In genomic region chr12:54676709-54677108, GRCm38 (mm10) we compare ENCODE assay signal across 22 mouse cellular contexts. TPM values are rescaled to one million over a fixed set of nuclear protein-coding genes. Genes with fewer than 3 reads are reported as not detected.
DNase-seq lines count a peak whose midpoint lies in the region; ATAC-seq and TF ChIP-seq lines count a peak whose summit lies in the region.
"Had no signal": no experiment of that assay in that cellular context is flagged by ENCODE, and none has a peak within 500 bp of the region (broad histone marks: within the 10 kb centered on the region; RNA-seq: fewer than 3 reads in every experiment).

No protein-coding gene starts in this region.

- no peak for TF ChIP-seq EP300 in stomach, postnatal 0 days (optimal IDR thresholded peaks at IDR 0.05)

- peak; percentile 44 for DNase-seq in stomach, postnatal 0 days (ENCODE audit: low spot score)
- no peak for DNase-seq in gastrocnemius, adult 8-10 months (ENCODE audit: low spot score in 2 of 2)
- no peak for DNase-seq in adrenal gland, postnatal 10 days
- no peak for DNase-seq in left cerebral cortex, adult 9 months (ENCODE audit: low spot score in 2 of 2)
- DNase-seq: adrenal gland, adult 2 months; adrenal gland, adult 8-10 months; adrenal gland, postnatal 14 days; adrenal gland, postnatal 25 days; adrenal gland, postnatal 36 days; B cell, adult 2 months; cerebellum, adult 11 months; cerebellum, adult 11-12 months; cerebellum, adult 18-20 months had no signal

- TF ChIP-seq CTCF in intestine, postnatal 0 days (IDR thresholded peaks at IDR 0.05; ENCODE audit: low read depth) = no peak
- no peak for TF ChIP-seq CTCF in stomach, postnatal 0 days (IDR thresholded peaks at IDR 0.05; ENCODE audit: low read depth)

- 96% methylated on average over 9 of the region's 9 CpGs for WGBS in intestine, postnatal 0 days
- WGBS in intestine, embryonic 16.5 days = 88% methylated on average over 9 of the region's 9 CpGs
- WGBS in stomach, embryonic 15.5 days = 90% methylated on average over 9 of the region's 9 CpGs
- 85% methylated on average over 9 of the region's 9 CpGs for WGBS in stomach, embryonic 16.5 days
- WGBS in stomach, postnatal 0 days = 74% methylated on average over 9 of the region's 9 CpGs

- no peaks in the 10 kb centered on the region for H3K9me3 ChIP-seq in intestine, postnatal 0 days (ENCODE audit: control insufficient read depth)
- no peaks in the 10 kb centered on the region for H3K9me3 ChIP-seq in intestine, embryonic 16.5 days (ENCODE audit: control insufficient read depth, low read length)
- H3K9me3 ChIP-seq in stomach, embryonic 15.5 days = no peaks in the 10 kb centered on the region
- H3K9me3 ChIP-seq in stomach, embryonic 16.5 days (replicated peaks; ENCODE audit: control insufficient read depth, low read length) = no peaks in the 10 kb centered on the region
- H3K9me3 ChIP-seq in stomach, postnatal 0 days (ENCODE audit: control insufficient read depth, low read length) = no peaks in the 10 kb centered on the region
- H3K9me3 ChIP-seq: G1E had no signal

- no peak overlapping the region for H3K4me3 ChIP-seq in intestine, postnatal 0 days (ENCODE audit: low read depth, low read length)
- no peak overlapping the region for H3K4me3 ChIP-seq in intestine, embryonic 16.5 days (ENCODE audit: low read length)
- H3K4me3 ChIP-seq in stomach, embryonic 15.5 days (replicated peaks) = no peak overlapping the region
- H3K4me3 ChIP-seq in stomach, embryonic 16.5 days (replicated peaks; ENCODE audit: low read length) = no peak overlapping the region
- H3K4me3 ChIP-seq in stomach, postnatal 0 days (ENCODE audit: low read depth, low read length) = no peak overlapping the region

- H3K27ac ChIP-seq in intestine, postnatal 0 days (ENCODE audit: low read depth, low read length) = 0 out of 2 replicates have a peak overlapping the region, but pooled peaks have one; percentile 15
- H3K27ac ChIP-seq in intestine, embryonic 16.5 days (ENCODE audit: low read length) = no peak overlapping the region
- H3K27ac ChIP-seq in stomach, embryonic 15.5 days = no peak overlapping the region
- no peak overlapping the region for H3K27ac ChIP-seq in stomach, embryonic 16.5 days (ENCODE audit: low read length)
- H3K27ac ChIP-seq in stomach, postnatal 0 days (replicated peaks) = no peak overlapping the region

- H3K27me3 ChIP-seq in intestine, postnatal 0 days (replicated peaks; ENCODE audit: control insufficient read depth, insufficient read depth, low read length) = no peaks in the 10 kb centered on the region
- H3K27me3 ChIP-seq in intestine, embryonic 16.5 days (replicated peaks; ENCODE audit: control insufficient read depth, insufficient read depth, low read length) = no peaks in the 10 kb centered on the region
- no peaks in the 10 kb centered on the region for H3K27me3 ChIP-seq in stomach, embryonic 15.5 days (replicated peaks)
- H3K27me3 ChIP-seq in stomach, embryonic 16.5 days (ENCODE audit: control insufficient read depth, insufficient read depth, low read length) = no peaks in the 10 kb centered on the region
- no peaks in the 10 kb centered on the region for H3K27me3 ChIP-seq in stomach, postnatal 0 days (ENCODE audit: control insufficient read depth, insufficient read depth, low read length)
- H3K27me3 ChIP-seq: CH12.LX, Patski had no signal

- peaks cover 56% of the 10 kb centered on the region for H3K36me3 ChIP-seq in intestine, postnatal 0 days (ENCODE audit: control insufficient read depth, insufficient read depth)
- peaks cover 11% of the 10 kb centered on the region for H3K36me3 ChIP-seq in intestine, embryonic 16.5 days (ENCODE audit: control insufficient read depth, insufficient read depth, low read length)
- H3K36me3 ChIP-seq in stomach, embryonic 15.5 days = peaks cover 18% of the 10 kb centered on the region
- H3K36me3 ChIP-seq in stomach, embryonic 16.5 days (ENCODE audit: control insufficient read depth, insufficient read depth, low read length) = peaks cover 12% of the 10 kb centered on the region
- H3K36me3 ChIP-seq in stomach, postnatal 0 days (ENCODE audit: control insufficient read depth, insufficient read depth, low read length) = peaks cover 15% of the 10 kb centered on the region

- H3K4me2 ChIP-seq in intestine, postnatal 0 days (replicated peaks; ENCODE audit: low read depth) = no peak overlapping the region
- no peak overlapping the region for H3K4me2 ChIP-seq in intestine, embryonic 16.5 days (ENCODE audit: low read depth, low read length)
- no peak overlapping the region for H3K4me2 ChIP-seq in stomach, embryonic 15.5 days
- H3K4me2 ChIP-seq in stomach, embryonic 16.5 days (ENCODE audit: low read depth, low read length) = no peak overlapping the region
- no peak overlapping the region for H3K4me2 ChIP-seq in stomach, postnatal 0 days (replicated peaks; ENCODE audit: low read depth)

- ATAC-seq in intestine, postnatal 0 days = no peak
- ATAC-seq in intestine, embryonic 16.5 days = no peak
- ATAC-seq in stomach, embryonic 15.5 days (ENCODE audit: insufficient read depth, low FRiP score, low read depth) = 0 out of 2 replicates have a peak, but pooled peaks have one; percentile 43
- ATAC-seq in stomach, embryonic 16.5 days (ENCODE audit: insufficient read depth, low FRiP score) = peak; percentile 66; the same call in 1 of the 2 replicates
- peak; percentile 81 for ATAC-seq in stomach, postnatal 0 days (ENCODE audit: low FRiP score, low TSS enrichment)
- ATAC-seq: activated CD4-positive, CD25-positive, alpha-beta regulatory T cell, adult 4 months; CD4-positive, CD25-positive, alpha-beta regulatory T cell, adult 4 months; Patski had no signal

- no peak overlapping the region for H3K9ac ChIP-seq in intestine, postnatal 0 days (ENCODE audit: low read depth, low read length)
- no peak overlapping the region for H3K9ac ChIP-seq in intestine, embryonic 16.5 days (ENCODE audit: low read depth, low read length)
- H3K9ac ChIP-seq in stomach, embryonic 15.5 days = no peak overlapping the region
- no peak overlapping the region for H3K9ac ChIP-seq in stomach, embryonic 16.5 days (ENCODE audit: low read length)
- H3K9ac ChIP-seq in stomach, postnatal 0 days (ENCODE audit: low read length) = no peak overlapping the region

- H3K4me1 ChIP-seq in intestine, postnatal 0 days (replicated peaks; ENCODE audit: control insufficient read depth, insufficient read depth, low read length) = no peaks in the 10 kb centered on the region
- H3K4me1 ChIP-seq in intestine, embryonic 16.5 days (ENCODE audit: control insufficient read depth, insufficient read depth, low read length) = no peaks in the 10 kb centered on the region
- no peaks in the 10 kb centered on the region for H3K4me1 ChIP-seq in stomach, embryonic 15.5 days
- H3K4me1 ChIP-seq in stomach, embryonic 16.5 days (ENCODE audit: control insufficient read depth, insufficient read depth, low read length) = no peaks in the 10 kb centered on the region
- no peaks in the 10 kb centered on the region for H3K4me1 ChIP-seq in stomach, postnatal 0 days (replicated peaks; ENCODE audit: control insufficient read depth, insufficient read depth)

RNA-seq across cellular contexts. Expression of gene Eapp, which starts 19.0 kb away (rescaled TPM):
- polyA plus RNA-seq in intestine, postnatal 0 days (2015; fragmentation: Nextera tagmentation; extraction: Ambion mirVana) = 93.6 and 94.1 TPM in 2 replicates
- polyA plus RNA-seq in intestine, embryonic 16.5 days (2015; fragmentation: Nextera tagmentation; extraction: Ambion mirVana) = 57.8 and 60.9 TPM in 2 replicates
- 56.1 and 60.4 TPM in 2 replicates for polyA plus RNA-seq in stomach, embryonic 15.5 days (2015; fragmentation: Nextera tagmentation; extraction: Ambion mirVana)
- polyA plus RNA-seq in stomach, embryonic 16.5 days (2015; fragmentation: Nextera tagmentation; extraction: Ambion mirVana) = 51.9 and 57.0 TPM in 2 replicates
- polyA plus RNA-seq in stomach, postnatal 0 days (2015; fragmentation: Nextera tagmentation; extraction: Ambion mirVana) = 63.9 and 66.0 TPM in 2 replicates
- total RNA-seq in gastrocnemius, adult 8-10 months (2022) = 10 to 100 TPM; 15.1 to 24.6 (median 15.1) TPM
- 10 to 100 TPM; 33.5 to 36.8 TPM for total RNA-seq in adrenal gland, postnatal 10 days (2021)

RNA-seq across cellular contexts. Expression of gene Sptssa, which starts 20.3 kb away (rescaled TPM):
- 168 and 172 TPM in 2 replicates for polyA plus RNA-seq in intestine, postnatal 0 days (2015; fragmentation: Nextera tagmentation; extraction: Ambion mirVana)
- 234 and 236 TPM in 2 replicates for polyA plus RNA-seq in intestine, embryonic 16.5 days (2015; fragmentation: Nextera tagmentation; extraction: Ambion mirVana)
- polyA plus RNA-seq in stomach, embryonic 15.5 days (2015; fragmentation: Nextera tagmentation; extraction: Ambion mirVana) = 218 and 229 TPM in 2 replicates
- 225 and 229 TPM in 2 replicates for polyA plus RNA-seq in stomach, embryonic 16.5 days (2015; fragmentation: Nextera tagmentation; extraction: Ambion mirVana)
- polyA plus RNA-seq in stomach, postnatal 0 days (2015; fragmentation: Nextera tagmentation; extraction: Ambion mirVana) = 163 and 168 TPM in 2 replicates
- total RNA-seq in gastrocnemius, adult 8-10 months (2022) = 10 to 100 TPM; 16.3 to 23.9 (median 19.2) TPM
- total RNA-seq in adrenal gland, postnatal 10 days (2021) = 10 to 100 TPM; 76.7 to 77.1 TPM

Comparison
In these comparisons a context has a peak if more than half of its experiments do, and no peak if none do; other contexts are left out.
1. ATAC-seq: peak in stomach, embryonic 15.5 days (single experiment), stomach, embryonic 16.5 days (single experiment) and stomach, postnatal 0 days (single experiment); none in intestine, postnatal 0 days (single experiment) and intestine, embryonic 16.5 days (single experiment).